Mouse (Mus musculus) embryo, embryonic 10 days (tissue): ENCODE data around the gene Nfe2.
"Not testable (repeated sequence)": the region's sequence is repeated elsewhere in the genome, so short reads cannot be mapped to it uniquely, and the experiment has no call there.

Experiments
- DNase-seq: peaks from one replicate; pipeline ENCODE4 v3.0.0-alpha.2; 2015; ENCODE audit warnings: low spot score

The Nfe2 gene

GRCm38 (mm10) chr15:103290843-103291242 lies 32.6 kb upstream of the Nfe2 start:
- no peak for DNase-seq

DNA sequence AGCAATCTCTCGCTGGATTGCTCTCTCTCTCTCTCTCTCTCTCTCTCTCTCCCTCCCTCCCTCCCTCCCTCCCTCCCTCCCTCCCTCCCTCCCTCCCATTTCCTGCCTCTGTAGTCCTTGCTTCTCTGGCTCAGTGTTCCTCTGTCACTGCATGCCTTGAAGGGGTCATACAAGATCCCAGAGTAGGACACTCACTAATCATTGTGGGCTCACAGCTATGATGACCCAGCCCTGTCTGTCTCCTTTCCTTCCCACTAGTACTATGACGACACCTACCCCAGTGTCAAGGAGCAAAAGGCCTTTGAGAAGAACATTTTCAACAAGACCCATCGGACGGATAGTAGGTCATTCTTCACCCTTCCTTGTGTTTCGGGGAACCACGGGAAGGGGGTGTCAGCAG lies 32.2 kb upstream of the Nfe2 start:
- DNase-seq = no peak

GRCm38 (mm10) chr15:103289600-103289999 lies 31.4 kb upstream of the Nfe2 start:
- DNase-seq = no peak

GRCm38 (mm10) chr15:103285778-103286417 lies 27.7 kb upstream of the Nfe2 start:
- DNase-seq = no peak

- no peak for DNase-seq
Measured at GRCm38 (mm10) chr15:103284647-103285046, 26.4 kb upstream of the Nfe2 start.

DNA sequence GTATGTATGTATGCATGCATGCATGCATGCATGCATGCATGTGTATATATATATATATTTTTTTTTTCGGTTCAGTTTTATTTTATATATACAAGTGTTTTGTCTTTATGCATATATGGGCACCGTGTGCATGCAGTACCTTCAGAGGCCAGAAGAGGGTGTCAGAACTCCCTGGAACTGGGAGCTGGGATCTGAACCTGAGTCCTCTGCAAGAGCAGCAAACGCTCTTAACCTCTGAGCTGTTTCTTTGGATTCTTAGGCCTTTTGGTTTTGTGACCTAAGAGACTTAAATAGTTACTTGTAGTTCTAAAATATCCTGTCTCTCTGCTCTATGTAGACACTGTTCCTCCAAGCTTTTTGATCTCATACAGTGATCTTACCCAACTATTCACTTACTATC lies 25.9 kb upstream of the Nfe2 start:
- DNase-seq = peak; percentile 74

DNA sequence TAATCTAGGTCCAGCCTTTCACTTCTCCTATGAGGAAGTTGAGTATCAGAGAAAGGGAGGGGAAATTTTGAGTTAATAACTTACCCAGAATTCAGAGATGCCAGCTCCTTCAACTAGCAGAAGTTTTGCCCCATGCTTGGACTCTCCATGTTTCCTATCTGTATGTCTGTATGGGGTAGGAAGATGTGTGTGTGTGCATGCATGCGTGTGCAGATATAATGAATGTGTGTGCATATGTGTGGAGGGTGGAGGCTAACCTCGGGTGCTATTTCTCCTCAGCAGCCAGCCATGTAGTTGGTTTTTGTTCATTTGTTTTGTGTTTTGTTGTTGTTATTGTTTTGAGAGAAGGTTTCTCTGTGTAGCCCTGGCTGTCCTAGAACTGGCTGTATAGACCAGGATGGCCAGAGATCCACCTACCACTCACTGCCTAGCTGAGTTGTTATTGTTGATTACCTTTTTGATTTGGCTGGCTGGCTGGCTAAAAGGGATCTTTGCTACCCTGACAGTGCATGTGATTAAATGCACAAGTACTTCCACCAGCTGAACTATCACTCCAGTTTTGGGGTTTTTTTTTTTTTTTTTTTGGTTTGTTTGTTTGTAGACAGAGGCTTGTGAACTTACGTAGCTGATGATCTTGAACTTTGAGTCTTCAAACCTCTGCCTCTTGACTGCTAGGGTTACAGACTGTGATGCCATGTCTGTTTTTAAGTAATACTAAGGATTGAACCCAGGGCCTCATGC lies 23.4 kb upstream of the Nfe2 start:
- no peak for DNase-seq

GRCm38 (mm10) chr15:103280817-103281464 lies 22.7 kb upstream of the Nfe2 start:
- DNase-seq = peak; percentile 75

DNA sequence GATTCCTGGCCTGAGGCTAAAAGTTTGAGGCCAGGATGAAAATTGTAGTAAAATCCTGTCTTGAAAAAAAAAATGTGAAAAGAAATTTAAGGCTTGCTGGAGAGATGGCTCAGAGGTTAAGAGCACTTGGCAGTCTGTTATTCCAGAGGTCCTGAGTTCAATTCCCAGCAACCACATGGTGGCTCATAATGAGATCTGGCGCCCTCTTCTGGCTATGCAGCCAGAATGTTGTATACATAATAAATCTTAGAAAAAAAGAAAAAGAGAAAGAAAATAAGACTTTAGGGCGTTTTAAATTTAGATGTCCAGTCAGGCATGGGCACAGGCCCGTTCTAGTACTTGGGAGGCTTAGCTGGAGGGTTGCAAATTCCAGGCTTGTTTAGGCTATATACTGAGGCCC lies 21.5 kb upstream of the Nfe2 start:
- DNase-seq = no peak

DNA sequence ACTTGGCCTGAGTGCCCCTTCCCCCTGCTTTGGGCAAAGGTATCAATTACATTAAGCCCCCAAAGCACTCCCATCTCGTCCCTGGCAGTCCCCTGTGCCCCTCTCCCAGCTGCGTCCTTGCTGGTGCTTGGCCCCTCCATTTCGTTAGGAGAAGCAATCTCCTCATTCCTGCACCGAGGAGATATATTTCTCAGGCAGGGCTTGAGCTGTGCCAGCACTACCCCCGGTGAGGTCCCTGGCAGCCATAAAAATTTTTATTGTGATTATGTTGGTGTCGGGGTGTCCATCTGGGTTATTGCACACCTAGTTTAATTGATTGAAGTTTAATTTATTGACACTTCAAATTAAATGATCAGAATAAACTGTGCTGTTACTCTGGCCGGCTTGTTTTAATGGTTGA lies 19.7 kb upstream of the Nfe2 start:
- DNase-seq = no peak

DNA sequence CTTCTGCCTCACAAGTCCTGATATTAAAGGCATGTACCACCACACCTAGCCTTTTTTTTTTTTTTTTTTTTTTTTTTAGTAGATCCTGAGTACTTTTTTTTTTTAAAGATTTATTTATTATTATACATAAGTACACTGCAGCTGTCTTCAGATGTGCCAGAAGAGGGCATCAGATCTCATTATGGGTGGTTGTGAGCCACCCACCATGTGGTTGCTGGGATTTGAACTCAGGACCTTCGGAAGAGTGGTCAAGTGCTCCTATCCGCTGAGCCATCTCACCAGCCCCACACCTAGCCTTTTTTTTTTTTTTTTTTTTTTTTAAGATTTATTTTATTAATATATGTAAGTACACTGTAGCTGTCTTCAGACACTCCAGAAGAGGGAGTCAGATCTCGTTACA lies 17.7 kb upstream of the Nfe2 start:
- not testable (repeated sequence) for DNase-seq

- DNase-seq = peak; percentile 100
Measured at GRCm38 (mm10) chr15:103272419-103273279, 14.4 kb upstream of the Nfe2 start, which contains the start of gene Copz1. Copz1 (plus strand) TSS chr15:103272714.

DNA sequence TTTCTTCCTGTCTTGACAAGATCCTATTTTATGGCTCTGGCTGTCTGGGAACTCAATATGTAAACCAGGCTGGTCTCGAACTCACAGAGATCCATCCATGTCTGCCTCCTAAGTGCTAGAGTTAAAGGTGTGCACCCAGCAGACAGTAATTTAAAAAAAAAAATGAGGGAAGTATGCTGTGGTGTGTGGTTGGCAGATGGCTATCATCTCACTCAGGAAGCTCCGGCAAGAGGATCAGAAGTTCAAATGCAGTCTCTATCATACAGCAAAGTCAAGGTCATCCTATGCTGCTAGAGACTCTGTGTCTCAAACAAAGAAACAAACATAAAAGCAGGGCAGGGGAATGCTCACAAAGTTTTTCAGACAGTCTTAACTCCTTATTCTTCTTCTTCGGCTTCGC lies 10.7 kb upstream of the Nfe2 start:
- DNase-seq = no peak

- DNase-seq = no peak
Measured at GRCm38 (mm10) chr15:103264794-103265193, 6.6 kb upstream of the Nfe2 start.

GRCm38 (mm10) chr15:103259989-103260388 lies 1.8 kb upstream of the Nfe2 start:
- no peak for DNase-seq

- no peak for DNase-seq
Measured at GRCm38 (mm10) chr15:103259162-103259561, 959 bp upstream of the Nfe2 start.

GRCm38 (mm10) chr15:103256210-103256986 lies 1.8 kb downstream of the Nfe2 start:
- no peak for DNase-seq

- DNase-seq = peak; percentile 58
Measured at GRCm38 (mm10) chr15:103255169-103255568, 3.0 kb downstream of the Nfe2 start.

DNA sequence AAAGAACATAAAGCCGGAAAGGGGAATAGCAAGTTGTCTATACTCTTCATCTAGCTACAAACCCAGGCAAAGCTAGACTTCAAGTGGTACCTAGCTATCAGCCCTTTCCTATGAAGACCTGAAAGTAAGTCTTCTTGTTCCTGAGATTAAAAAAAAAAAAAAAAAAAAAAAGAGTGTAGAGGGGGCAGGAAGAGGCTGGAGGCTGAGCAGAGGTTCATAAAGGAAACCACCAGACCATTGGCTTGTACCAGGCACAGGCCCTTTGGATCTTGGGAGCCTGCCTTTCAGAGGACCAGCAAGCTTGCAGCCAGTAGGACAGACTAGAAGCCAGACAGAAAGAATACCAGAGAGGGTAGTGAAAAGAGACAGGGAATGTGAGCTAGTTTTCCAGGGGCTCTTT lies 4.9 kb downstream of the Nfe2 start:
- no peak for DNase-seq

GRCm38 (mm10) chr15:103252660-103253059 lies 5.5 kb downstream of the Nfe2 start:
- DNase-seq = no peak

- DNase-seq = no peak
Measured at GRCm38 (mm10) chr15:103251595-103251994, 6.6 kb downstream of the Nfe2 start.
